Mouse (Mus musculus) T-helper 1 cell (primary cell): ENCODE data around the gene Vangl1.
"Not testable (repeated sequence)": the region's sequence is repeated elsewhere in the genome, so short reads cannot be mapped to it uniquely, and the experiment has no call there.

Experiments
- in situ Hi-C: fragments of 300-600 bp; cut with MboI, MseI; formaldehyde crosslinking; loops from one replicate; pipeline ENCODE4 v1.15.1; 2025; ENCODE audit warnings: high pct_unique_total_duplicates

Vangl1 gene

GRCm38 (mm10) chr3:102169197-102169905 is 35.1 kb downstream of the Vangl1 start:
- in situ Hi-C loops: no loop called here

GRCm38 (mm10) chr3:102167555-102168210 is 36.8 kb downstream of the Vangl1 start:
- in situ Hi-C loops: no loop called here

GRCm38 (mm10) chr3:102166794-102167193 is 37.7 kb downstream of the Vangl1 start:
- in situ Hi-C loops: no loop called here

- in situ Hi-C loops: no loop called here
These were observed 38.2 kb downstream of the Vangl1 start for GRCm38 (mm10) chr3:102166287-102166620.

- in situ Hi-C loops: no loop called here
These were observed 38.8 kb downstream of the Vangl1 start for GRCm38 (mm10) chr3:102165536-102166286.

GRCm38 (mm10) chr3:102164911-102165310 is 39.6 kb downstream of the Vangl1 start:
- in situ Hi-C loops: no loop called here

GRCm38 (mm10) chr3:102163861-102164260 is 40.6 kb downstream of the Vangl1 start:
- in situ Hi-C loops: not testable (repeated sequence)

- in situ Hi-C loops: no loop called here
These were observed 44.8 kb downstream of the Vangl1 start for GRCm38 (mm10) chr3:102159423-102160325.

- in situ Hi-C loops: no loop called here
These were observed 45.6 kb downstream of the Vangl1 start for GRCm38 (mm10) chr3:102158759-102159422.

GRCm38 (mm10) chr3:102157652-102158051 is 46.8 kb downstream of the Vangl1 start:
- in situ Hi-C loops: no loop called here

GRCm38 (mm10) chr3:102156737-102157136 is 47.8 kb downstream of the Vangl1 start:
- in situ Hi-C loops: no loop called here

- in situ Hi-C loops: no loop called here
These were observed 50.4 kb downstream of the Vangl1 start for GRCm38 (mm10) chr3:102154107-102154506.

GRCm38 (mm10) chr3:102152872-102153271 is 51.6 kb downstream of the Vangl1 start:
- in situ Hi-C loops: no loop called here

GRCm38 (mm10) chr3:102152471-102152870 is 52.0 kb downstream of the Vangl1 start:
- in situ Hi-C loops: no loop called here

- in situ Hi-C loops: no loop called here
These were observed 52.6 kb downstream of the Vangl1 start for GRCm38 (mm10) chr3:102151850-102152249.

- in situ Hi-C loops: no loop called here
These were observed 54.6 kb downstream of the Vangl1 start for GRCm38 (mm10) chr3:102149941-102150340.

GRCm38 (mm10) chr3:102147189-102147588 is 57.3 kb downstream of the Vangl1 start:
- in situ Hi-C loops: no loop called here

GRCm38 (mm10) chr3:102146428-102146827 is 58.1 kb downstream of the Vangl1 start:
- in situ Hi-C loops: no loop called here

- in situ Hi-C loops: no loop called here
These were observed 58.7 kb downstream of the Vangl1 start for GRCm38 (mm10) chr3:102145645-102146386.

GRCm38 (mm10) chr3:102144401-102144800 is 60.1 kb downstream of the Vangl1 start:
- in situ Hi-C loops: no loop called here
